Mouse (Mus musculus) kidney, postnatal 0 days (tissue): ENCODE results near the gene Ly6g6d. TPM values are rescaled to one million over a fixed set of nuclear protein-coding genes. Genes with fewer than 3 reads are reported as not detected.

Experiments
- ATAC-seq: fragments of 200-750 bp; cut with Nextera tagmentation; replicated peaks from 2 replicates; pipeline ENCODE4 v1.8.0; 2017; ENCODE audit warnings: low read depth, moderate number of reproducible peaks, moderate TSS enrichment, moderate library complexity; ENCODE audit not compliant: low FRiP score
- DNase-seq: peaks from one replicate; pipeline ENCODE4 v3.0.0-alpha.2; 2016; ENCODE audit warnings: low spot score
- H3K27ac ChIP-seq: fragments of 300-500 bp; sonication (generic); 2 replicates; pipeline ENCODE4 v1.5.1; 2014; ENCODE audit warnings: mild to moderate bottlenecking
- H3K27me3 ChIP-seq: fragments of 300-500 bp; sonication (generic); 2 replicates; pipeline ENCODE4 v1.6.1; 2014; ENCODE audit warnings: low read length, mixed read lengths; ENCODE audit not compliant: insufficient read depth
- H3K36me3 ChIP-seq: fragments of 300-500 bp; sonication (generic); 2 replicates; pipeline ENCODE4 v1.6.1; 2014; ENCODE audit warnings: low read length, mixed read lengths; ENCODE audit not compliant: insufficient read depth
- H3K4me1 ChIP-seq: fragments of 300-500 bp; sonication (generic); replicated peaks from 2 replicates; pipeline ENCODE4 v1.6.1; 2014; ENCODE audit warnings: antibody characterized with exemption, low read length, mixed read lengths; ENCODE audit not compliant: insufficient read depth
- H3K4me2 ChIP-seq: fragments of 300-500 bp; sonication (generic); 2 replicates; pipeline ENCODE4 v1.6.1; 2014; ENCODE audit warnings: mild to moderate bottlenecking, low read length, moderate library complexity, mixed read lengths
- H3K4me3 ChIP-seq: fragments of 300-500 bp; sonication (generic); replicated peaks from 2 replicates; pipeline ENCODE4 v1.5.1; 2014; ENCODE audit warnings: low read depth, low read length
- H3K9ac ChIP-seq: fragments of 300-500 bp; sonication (generic); 2 replicates; pipeline ENCODE4 v1.6.1; 2014; ENCODE audit warnings: low read depth, low read length
- H3K9me3 ChIP-seq: fragments of 300-500 bp; sonication (generic); replicated peaks from 2 replicates; pipeline ENCODE4 v1.6.1; 2016; ENCODE audit warnings: low read length, inconsistent platforms, mixed read lengths
- CTCF ChIP-seq: IDR thresholded peaks from 2 replicates; pipeline ENCODE4 v1.5.1; 2016; ENCODE audit warnings: antibody characterized with exemption, low read depth, mild to moderate bottlenecking, moderate library complexity
- WGBS: fragments of 180-500 bp; shearing (Covaris S2); extraction: QIAGEN DNeasy Blood & Tissue Kit; methylation state at CpG from one replicate; pipeline ENCODE4 v1.1.7; 2014; 5-methylcytosine and 5-hydroxymethylcytosine counted together
- polyA plus RNA-seq: library from polyadenylated mRNA; unstranded; fragments of >200 nt; fragmentation: Nextera tagmentation; extraction: Ambion mirVana; gene quantifications from 2 replicates; pipeline ENCODE4 v1.2.1, GENCODE M21; 2015

The Ly6g6d gene
- polyA plus RNA-seq, 1 experiment from 2014 or later: 7.6 TPM

DNA sequence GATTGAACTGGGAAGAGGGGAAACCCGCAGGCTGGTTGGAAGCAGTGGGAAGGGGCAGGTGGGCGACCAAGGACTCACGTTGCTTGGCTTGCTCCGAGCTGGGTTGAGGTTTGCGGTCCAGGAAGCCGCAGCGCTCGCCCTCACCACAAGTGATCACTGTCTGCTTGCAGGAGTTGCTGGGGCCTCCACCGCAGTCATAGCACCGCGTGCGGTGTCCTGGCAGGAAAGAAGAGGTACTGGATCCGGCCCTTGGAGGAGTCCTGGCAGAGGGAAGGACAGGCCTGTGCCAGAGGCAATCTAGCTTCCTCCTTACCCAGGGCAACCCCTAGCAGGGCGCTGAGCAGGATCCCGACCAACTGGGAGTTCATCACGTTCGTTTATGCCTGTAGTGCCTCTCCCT is 3.8 kb downstream of the Ly6g6d start:
- TF ChIP-seq CTCF: no peak
- H3K4me1 ChIP-seq: peaks cover 3% of the 10 kb centered on the region; the same call in 1 of the 2 replicates
- no peaks in the 10 kb centered on the region for H3K36me3 ChIP-seq
- H3K27ac ChIP-seq: no peak overlapping the region
- no peak overlapping the region for H3K4me2 ChIP-seq
- H3K27me3 ChIP-seq: no peaks in the 10 kb centered on the region
- DNase-seq: no peak
- H3K9me3 ChIP-seq: no peaks in the 10 kb centered on the region
- WGBS: 35% methylated on average over 17 of the region's 17 CpGs
- H3K4me3 ChIP-seq: no peak overlapping the region
- no peak overlapping the region for H3K9ac ChIP-seq
- ATAC-seq: no peak

DNA sequence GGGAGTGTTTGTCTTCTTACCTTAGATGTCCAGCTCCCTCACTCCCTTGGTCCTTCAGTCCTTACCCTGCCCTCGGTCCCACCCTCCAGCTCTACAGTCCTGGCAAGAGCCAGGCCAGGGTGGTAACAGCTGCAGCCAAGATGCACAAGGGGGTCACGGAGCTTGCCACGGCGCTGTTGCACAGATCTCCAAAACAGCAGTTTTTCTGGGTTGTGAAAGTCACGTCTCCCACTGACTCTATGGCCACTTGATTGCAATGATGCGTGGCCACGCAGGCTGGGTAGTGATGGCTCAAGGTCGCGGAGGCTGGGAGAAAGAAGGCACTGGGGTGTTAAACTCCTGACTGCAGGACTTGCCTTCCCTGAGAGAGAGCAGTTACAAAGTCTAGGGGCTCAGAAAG is 6.4 kb downstream of the Ly6g6d start:
- H3K9ac ChIP-seq: no peak overlapping the region
- WGBS: 42% methylated on average over 9 of the region's 9 CpGs
- TF ChIP-seq CTCF: no peak
- 0 out of 2 replicates have a peak, but pooled peaks cover under 1% of the 10 kb centered on the region for H3K4me1 ChIP-seq
- no peaks in the 10 kb centered on the region for H3K9me3 ChIP-seq
- DNase-seq (no peak), ATAC-seq (no peak)
- no peaks in the 10 kb centered on the region for H3K27me3 ChIP-seq
- H3K36me3 ChIP-seq: no peaks in the 10 kb centered on the region
- no peak overlapping the region for H3K4me3 ChIP-seq
- no peak overlapping the region for H3K4me2 ChIP-seq
- no peak overlapping the region for H3K27ac ChIP-seq

DNA sequence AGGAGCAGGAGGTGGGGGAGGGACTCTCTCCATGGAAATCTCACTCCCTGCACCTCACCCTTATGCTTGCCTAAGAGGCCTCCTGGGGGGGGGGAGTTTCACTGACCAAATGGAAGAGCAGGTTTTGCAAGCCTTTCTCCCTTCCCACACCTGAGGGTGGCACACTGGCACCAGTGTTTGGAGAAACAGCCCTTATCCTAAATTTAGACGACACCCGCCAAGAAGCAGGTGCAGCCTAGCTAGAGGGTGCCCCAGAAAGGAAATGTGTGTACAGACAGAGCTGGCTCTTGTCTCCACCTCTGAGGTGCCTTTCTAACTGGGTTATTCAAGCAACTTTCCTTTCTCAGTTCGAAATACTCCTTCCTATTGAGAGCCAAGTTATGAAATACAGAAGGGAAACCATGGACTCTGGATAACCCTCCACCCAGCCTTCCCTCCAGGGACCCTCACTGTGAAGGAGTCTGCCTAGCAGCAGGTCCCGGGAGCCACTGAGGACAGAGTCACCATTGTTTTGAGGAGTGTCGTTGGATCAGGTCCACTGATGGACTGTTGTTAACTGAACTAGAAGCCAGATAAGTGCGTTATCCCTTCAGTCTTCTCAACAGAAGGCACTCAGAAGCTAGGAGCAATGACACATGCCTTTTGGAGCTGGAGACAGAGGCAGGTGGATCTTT is 7.2 kb downstream of the Ly6g6d start:
- H3K4me3 ChIP-seq: no peak overlapping the region
- H3K36me3 ChIP-seq: no peaks in the 10 kb centered on the region
- DNase-seq (no peak), ATAC-seq (no peak)
- no peaks in the 10 kb centered on the region for H3K9me3 ChIP-seq
- H3K9ac ChIP-seq: no peak overlapping the region
- no peak for TF ChIP-seq CTCF
- H3K4me2 ChIP-seq: no peak overlapping the region
- WGBS: 59% methylated on average over 6 of the region's 6 CpGs
- no peaks in the 10 kb centered on the region for H3K4me1 ChIP-seq
- H3K27ac ChIP-seq: no peak overlapping the region
- no peaks in the 10 kb centered on the region for H3K27me3 ChIP-seq

DNA sequence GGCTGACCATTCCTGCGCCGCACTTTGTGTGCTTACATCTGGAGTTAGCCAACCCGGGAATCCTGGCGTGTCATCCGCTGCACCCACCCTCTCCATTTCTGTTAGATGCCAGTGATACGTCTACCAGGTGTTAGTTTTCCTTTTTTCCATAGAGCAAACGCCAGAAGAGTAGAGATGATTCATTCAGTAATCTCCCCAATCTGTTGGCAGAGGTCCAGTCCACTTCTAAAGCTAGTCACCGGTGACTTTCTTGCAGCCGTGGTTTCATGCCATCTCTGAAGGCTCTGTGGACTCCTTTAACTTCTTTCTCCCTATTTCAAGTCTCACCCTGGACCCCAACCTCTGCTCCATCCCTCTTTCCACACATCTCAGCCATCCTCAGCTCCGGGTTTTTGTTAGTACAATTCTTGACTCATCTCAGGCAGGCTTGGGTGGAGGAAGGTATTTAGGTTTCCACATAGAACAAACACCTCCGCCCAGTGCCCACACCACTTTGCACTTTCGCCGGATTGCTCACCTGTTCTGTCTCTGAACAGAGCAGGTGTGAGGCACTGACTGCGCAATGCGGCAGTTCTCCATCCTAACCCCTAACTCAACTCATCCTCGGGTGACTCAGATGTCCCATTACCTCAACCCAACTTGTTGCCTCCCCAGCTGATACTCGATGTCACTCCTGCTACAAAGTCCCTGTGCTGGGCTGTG is 9.5 kb downstream of the Ly6g6d start:
- no peak overlapping the region for H3K9ac ChIP-seq
- H3K4me1 ChIP-seq: peaks cover 10% of the 10 kb centered on the region; the same call in 1 of the 2 replicates
- no peaks in the 10 kb centered on the region for H3K9me3 ChIP-seq
- DNase-seq (no peak), ATAC-seq (no peak)
- TF ChIP-seq CTCF: no peak
- H3K27ac ChIP-seq: no peak overlapping the region
- H3K27me3 ChIP-seq: no peaks in the 10 kb centered on the region
- no peaks in the 10 kb centered on the region for H3K36me3 ChIP-seq
- no peak overlapping the region for H3K4me3 ChIP-seq
- no peak overlapping the region for H3K4me2 ChIP-seq
- WGBS: 76% methylated on average over 17 of the region's 17 CpGs

DNA sequence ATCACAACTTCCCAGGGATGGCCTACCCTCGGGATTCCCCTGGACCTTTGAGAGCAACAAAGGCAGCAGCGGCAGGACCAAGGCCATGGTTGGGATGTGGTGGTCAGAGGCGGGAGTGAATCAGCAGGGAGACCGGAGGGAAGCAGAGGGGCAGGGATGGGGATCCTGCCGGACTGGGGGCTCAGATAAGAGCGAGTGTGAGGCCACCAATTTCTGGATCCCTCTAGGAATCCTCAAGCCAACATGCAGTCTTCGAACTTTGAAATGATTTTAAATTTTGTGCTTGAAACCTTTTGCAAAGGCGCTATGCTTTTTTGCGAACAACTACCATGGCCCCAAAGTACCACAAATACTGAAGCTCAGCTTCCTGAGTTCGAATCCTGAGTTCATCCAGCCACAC is 11.8 kb downstream of the Ly6g6d start, which contains the start of gene Mpig6b:
Mpig6b (minus strand) TSS at position 101 of the 400 bp plus-strand sequence.
- 58% methylated on average over 10 of the region's 10 CpGs for WGBS
- Histone ChIP-seq H3K27ac (peak within 1 kb of the TSS; percentile 79; the same call in 1 of the 2 replicates), H3K4me2 (peak within 1 kb of the TSS; percentile 64), H3K9ac (peak within 1 kb of the TSS; percentile 53), H3K27me3 (no peaks in the 10 kb centered on the region), H3K4me1 (peaks cover 10% of the 10 kb centered on the region; the same call in 1 of the 2 replicates), H3K36me3 (peaks cover 6% of the 10 kb centered on the region; the same call in 1 of the 2 replicates), H3K4me3 (peak within 1 kb of the TSS; percentile 36), H3K9me3 (no peaks in the 10 kb centered on the region)
- TF ChIP-seq CTCF: no peak
- ATAC-seq (no peak), DNase-seq (no peak)
